In the genomic region with DNA sequence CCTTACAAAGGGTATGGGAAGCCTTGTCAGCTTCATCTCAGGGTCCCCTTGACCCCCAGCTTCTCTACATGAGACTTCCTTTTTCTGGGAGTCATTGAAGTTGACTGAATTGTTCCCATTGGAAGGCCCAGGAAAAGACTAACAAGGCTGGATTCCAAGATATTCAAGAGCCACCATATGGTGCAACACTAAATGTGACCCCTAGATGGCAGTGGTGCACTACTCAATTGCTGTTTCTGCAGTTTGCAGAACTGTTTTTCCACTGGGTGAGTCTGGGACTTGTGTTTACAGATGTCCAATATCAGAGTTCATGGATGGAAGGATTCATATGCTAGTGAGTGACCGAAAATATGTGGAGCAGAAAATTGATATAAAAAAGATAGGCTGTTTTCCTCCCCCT, we compare ENCODE assay signal across 8 mouse cellular contexts.
DNase-seq lines count a peak whose midpoint lies in the region; ATAC-seq and TF ChIP-seq lines count a peak whose summit lies in the region.
"Not testable (repeated sequence)": the region's sequence is repeated elsewhere in the genome, so short reads cannot be mapped to it uniquely, and the experiment has no call there.

No protein-coding gene starts in this region.

- peak; percentile 33 for DNase-seq in 416B (ENCODE audit: low read depth)
- peak; percentile 11 to 66 for DNase-seq in adrenal gland, adult (ENCODE audit: inconsistent age in 2 of 2, low spot score in 1 of 2)
- DNase-seq in cerebellum, adult 9-10 months = peak; percentile 0
- DNase-seq in heart, adult 11 months = peak; percentile 19
- DNase-seq in intestine, embryonic 14.5 days (ENCODE audit: low spot score) = peak; percentile 50
- DNase-seq in layer of hippocampus, adult 11-12 months (ENCODE audit: low spot score) = peak; percentile 4
- peak; percentile 37 for DNase-seq in lung, embryonic 14.5 days
- DNase-seq in splenic B cell, adult 2 months (ENCODE audit: low read depth, low spot score) = peak; percentile 0

- H3K4me2 ChIP-seq in intestine, embryonic 14.5 days (ENCODE audit: low read length); lung, embryonic 14.5 days: not testable (repeated sequence)

- H3K27ac ChIP-seq in intestine, embryonic 14.5 days (ENCODE audit: low read depth); lung, embryonic 14.5 days (ENCODE audit: low read depth): not testable (repeated sequence)

- peak; percentile 38 for TF ChIP-seq CTCF in lung, embryonic 14.5 days (IDR thresholded peaks at IDR 0.05; ENCODE audit: low read depth)

- not testable (repeated sequence) for H3K9ac ChIP-seq in intestine, embryonic 14.5 days (ENCODE audit: low read length); lung, embryonic 14.5 days

- H3K4me3 ChIP-seq in intestine, embryonic 14.5 days (ENCODE audit: low read depth, low read length); lung, embryonic 14.5 days (ENCODE audit: low read depth, low read length): not testable (repeated sequence)

- not testable (repeated sequence) for H3K4me1 ChIP-seq in intestine, embryonic 14.5 days (replicated peaks; ENCODE audit: control insufficient read depth, insufficient read depth, low read length); lung, embryonic 14.5 days (ENCODE audit: insufficient read depth)

- not testable (repeated sequence) for ATAC-seq in intestine, embryonic 14.5 days (replicated peaks; ENCODE audit: low FRiP score, low TSS enrichment, low read depth); lung, embryonic 14.5 days (ENCODE audit: insufficient read depth)

- WGBS in intestine, embryonic 14.5 days = 63% methylated on average over 1 of the region's 1 CpGs
- WGBS in lung, embryonic 14.5 days = 50% methylated on average over 1 of the region's 1 CpGs

- H3K9me3 ChIP-seq in intestine, embryonic 14.5 days (ENCODE audit: control insufficient read depth, low read length); lung, embryonic 14.5 days (ENCODE audit: low read depth, low read length): not testable (repeated sequence)

- not testable (repeated sequence) for H3K36me3 ChIP-seq in intestine, embryonic 14.5 days (ENCODE audit: control insufficient read depth, insufficient read depth, low read length); lung, embryonic 14.5 days (ENCODE audit: insufficient read depth); splenic B cell, adult 2 months (ENCODE audit: control insufficient read depth, insufficient read depth, low read length, poor library complexity, severe bottlenecking)

- H3K27me3 ChIP-seq in intestine, embryonic 14.5 days (replicated peaks; ENCODE audit: control insufficient read depth, insufficient read depth, low read length); lung, embryonic 14.5 days (ENCODE audit: insufficient read depth, low read length); splenic B cell, adult 2 months (ENCODE audit: control insufficient read depth, insufficient read depth, low read length, poor library complexity, severe bottlenecking): not testable (repeated sequence)

Comparison
In these comparisons a context has a peak if more than half of its experiments do, and no peak if none do; other contexts are left out.
1. DNase-seq: peak in every context shown above with its lines; median percentile 50 in intestine, embryonic 14.5 days; 38 in adrenal gland, adult; 37 in lung, embryonic 14.5 days; 33 in 416B; 19 in heart, adult 11 months; 4 in layer of hippocampus, adult 11-12 months; 0 in cerebellum, adult 9-10 months; 0 in splenic B cell, adult 2 months.